Mouse (Mus musculus): ENCODE results near the gene Vps51. TPM values are rescaled to one million over a fixed set of nuclear protein-coding genes. Genes with fewer than 3 reads are reported as not detected.
A peak's percentile ranks its signal among the peaks of the same experiment; 100 is the strongest.

Gene Vps51
- total RNA-seq, 2 experiments from 2014 or later = 96.5 to 103 TPM

DNA sequence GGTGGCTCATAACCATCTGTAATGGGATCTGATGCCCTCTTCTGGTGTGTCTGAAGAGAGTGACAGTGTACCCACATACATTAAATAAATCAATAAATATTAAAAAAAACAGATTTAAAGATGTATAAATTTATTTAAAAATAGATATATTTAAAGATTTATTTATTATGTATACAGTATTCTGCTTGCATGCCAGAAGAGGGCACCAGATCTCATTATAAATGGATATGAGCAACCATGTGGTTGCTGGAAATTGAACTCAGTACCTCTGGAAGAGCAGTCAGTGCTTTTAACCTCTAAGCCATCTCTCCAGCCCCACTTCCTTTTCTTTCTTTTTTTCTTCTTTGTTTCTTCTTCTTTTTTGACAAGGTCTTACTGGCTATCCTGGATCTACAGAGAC lies 37.0 kb downstream of the Vps51 start:
- peak; percentile 56 for TF ChIP-seq CTCF (conservative IDR thresholded peaks at IDR 0.05)
- no peak for DNase-seq (ENCODE audit: low spot score in 2 of 2)
- Histone ChIP-seq H3K4me3 (no peak overlapping the region), H3K27ac (no peak overlapping the region)

DNA sequence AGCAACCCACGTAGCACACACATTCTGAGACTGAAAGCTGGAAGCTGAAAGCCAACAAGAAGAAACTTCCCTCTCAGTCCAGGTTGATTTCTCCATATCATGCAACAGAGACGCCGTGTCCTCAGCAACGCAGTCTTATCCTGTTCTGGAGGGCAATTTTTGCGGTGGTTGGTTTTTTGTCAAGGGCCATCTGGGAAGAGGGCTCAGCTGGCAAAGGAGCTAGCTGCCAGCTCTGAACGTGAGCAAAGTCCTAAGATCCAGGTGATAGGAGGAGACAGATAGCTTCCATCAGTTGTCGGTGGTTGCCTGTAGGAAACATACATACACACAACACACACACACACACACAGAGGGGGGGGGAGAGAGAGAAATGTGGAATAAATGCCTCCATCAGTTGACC lies 38.7 kb downstream of the Vps51 start:
- no peak for TF ChIP-seq CTCF (conservative IDR thresholded peaks at IDR 0.05)
- Histone ChIP-seq H3K4me3 (no peak overlapping the region), H3K27ac (no peak overlapping the region)
- DNase-seq (ENCODE audit: low spot score in 2 of 2) = no peak

DNA sequence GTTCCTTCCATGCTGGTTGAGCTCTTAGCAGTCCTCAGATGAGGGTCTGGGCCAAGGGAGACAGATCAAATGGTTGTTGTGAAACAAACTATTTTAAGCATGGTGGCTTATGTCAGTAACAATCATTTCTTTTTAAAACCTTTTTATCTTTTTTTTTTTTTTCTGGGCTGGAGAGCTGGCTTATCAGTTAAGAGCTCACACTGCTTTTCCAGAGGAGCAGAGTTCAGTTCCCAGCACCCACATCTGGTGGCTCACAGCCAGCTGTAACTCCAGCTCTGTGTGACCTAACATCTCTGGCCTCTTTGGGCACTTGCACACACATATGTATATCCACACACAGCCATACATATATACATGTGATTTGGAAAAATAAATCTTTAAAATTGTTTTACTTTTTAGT lies 39.3 kb downstream of the Vps51 start:
- no peak for DNase-seq (ENCODE audit: low spot score in 2 of 2)
- no peak for TF ChIP-seq CTCF (conservative IDR thresholded peaks at IDR 0.05)
- Histone ChIP-seq H3K4me3 (no peak overlapping the region), H3K27ac (no peak overlapping the region)

DNA sequence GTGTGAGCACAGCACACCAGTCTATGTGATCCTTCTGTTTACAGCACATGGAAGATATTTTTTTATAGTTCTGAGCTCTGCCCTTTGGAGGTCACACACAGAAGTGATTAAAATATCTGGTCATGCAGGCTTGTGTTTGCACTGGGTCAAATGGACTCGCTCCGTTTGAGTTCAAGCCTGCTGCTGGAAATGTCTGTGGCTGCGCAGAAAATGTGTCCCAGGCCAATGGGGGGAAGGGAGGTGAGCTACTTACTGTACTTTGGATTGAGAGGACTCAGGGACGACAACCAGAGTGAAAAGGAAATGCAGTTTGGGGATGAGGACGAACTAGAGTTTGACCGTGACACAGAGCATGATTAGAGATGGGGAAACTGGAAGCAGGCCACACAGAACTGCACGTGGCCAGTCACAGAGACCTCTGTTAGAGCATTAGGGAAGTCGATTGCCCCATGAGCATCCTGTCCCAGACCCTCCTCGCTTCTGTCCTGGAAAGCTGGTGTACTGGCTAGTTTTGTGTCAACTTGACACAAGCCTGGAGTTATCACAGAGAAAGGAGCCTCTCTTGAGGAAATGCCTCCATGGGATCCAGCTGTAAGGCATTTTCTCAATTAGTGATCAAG lies 41.0 kb downstream of the Vps51 start:
- no peak overlapping the region for H3K27ac ChIP-seq
- no peak overlapping the region for H3K4me3 ChIP-seq
- TF ChIP-seq CTCF (conservative IDR thresholded peaks at IDR 0.05) = no peak
- no peak for DNase-seq (ENCODE audit: low spot score in 2 of 2)

DNA sequence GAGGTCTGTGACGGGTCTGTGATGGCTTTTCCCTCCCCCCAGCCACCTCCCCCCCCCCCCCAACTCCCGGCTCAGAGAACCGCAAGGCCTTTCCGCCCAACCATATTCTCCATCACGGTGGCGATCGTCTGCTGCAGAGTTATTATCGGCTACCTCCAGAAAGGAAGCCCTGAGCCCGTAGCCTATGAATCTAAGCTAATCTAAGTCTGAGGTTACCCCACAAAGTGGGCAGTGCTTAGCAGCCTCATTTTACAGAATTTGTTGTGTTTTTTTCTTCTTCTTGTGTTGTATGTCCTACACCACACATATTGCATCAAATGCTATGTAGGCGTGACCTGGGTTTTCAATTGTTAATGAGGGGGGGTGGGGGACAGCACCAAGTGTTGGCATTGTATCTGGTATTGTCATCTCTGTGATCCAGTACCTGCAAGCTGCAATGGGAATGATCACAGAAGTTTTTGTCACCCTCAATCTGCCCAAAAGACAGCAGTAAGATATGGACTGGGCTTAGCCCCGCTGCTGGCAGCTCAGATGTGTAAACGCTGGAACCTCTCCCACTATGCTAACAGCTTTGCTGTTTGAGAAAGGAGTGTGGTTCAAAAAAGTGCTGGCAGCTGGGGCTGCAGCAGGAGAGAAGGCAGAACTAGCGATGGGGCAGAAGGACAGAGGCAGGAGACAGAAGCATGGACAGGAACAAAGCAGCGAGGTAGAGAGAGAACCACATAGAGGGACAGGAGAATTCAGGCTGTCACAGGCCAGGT lies 46.3 kb downstream of the Vps51 start:
- TF ChIP-seq CTCF (conservative IDR thresholded peaks at IDR 0.05) = no peak
- DNase-seq (ENCODE audit: low spot score in 2 of 2) = no peak
- H3K4me3 ChIP-seq = no peak overlapping the region

DNA sequence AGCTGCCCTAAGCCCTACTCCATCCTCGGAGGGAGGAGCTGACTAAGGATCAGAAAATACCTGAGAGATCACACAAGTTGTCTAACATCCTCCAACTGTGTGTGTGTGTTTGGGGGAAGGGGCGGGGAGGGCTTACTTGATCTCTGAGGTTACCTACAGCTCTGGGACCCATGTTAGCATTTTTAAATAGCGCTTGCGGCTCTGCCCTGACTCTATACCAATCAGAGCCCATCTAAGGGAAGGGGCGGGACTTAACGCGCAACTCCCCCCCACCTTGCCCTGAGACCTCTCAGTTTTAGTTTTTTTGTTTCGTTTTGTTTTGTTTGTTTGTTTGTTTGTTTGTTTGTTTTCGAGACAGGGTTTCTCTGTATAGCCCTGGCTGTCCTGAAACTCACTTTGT lies 47.6 kb downstream of the Vps51 start:
- Histone ChIP-seq H3K27ac (no peak overlapping the region), H3K4me3 (no peak overlapping the region)
- no peak for TF ChIP-seq CTCF (conservative IDR thresholded peaks at IDR 0.05)
- no peak for DNase-seq (ENCODE audit: low spot score in 2 of 2)

More for the DNA sequence above, 46.3 kb downstream of the Vps51 start:
- no peak overlapping the region for H3K27ac ChIP-seq

DNA sequence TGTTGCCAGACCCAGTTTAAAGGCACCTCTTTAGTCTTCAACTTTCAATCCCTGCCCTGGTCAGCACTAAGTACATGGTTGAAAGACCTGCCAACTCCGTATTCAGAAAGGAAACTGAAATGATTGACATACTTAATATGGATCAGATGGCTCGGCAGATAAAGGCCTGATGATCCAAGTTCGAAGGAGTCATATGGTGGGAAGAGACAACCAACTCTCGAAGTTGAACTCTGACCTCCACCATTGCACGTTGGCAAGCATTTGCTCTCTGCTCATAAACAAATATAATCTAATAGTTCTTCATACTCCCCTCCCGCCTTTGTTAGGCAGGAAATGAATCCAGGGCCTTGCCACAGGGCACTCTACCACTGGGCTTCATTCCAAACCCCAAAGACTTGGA lies 48.0 kb downstream of the Vps51 start:
- no peak for TF ChIP-seq CTCF (conservative IDR thresholded peaks at IDR 0.05)
- DNase-seq (ENCODE audit: low spot score in 2 of 2) = no peak
- no peak overlapping the region for H3K27ac ChIP-seq
- H3K4me3 ChIP-seq = no peak overlapping the region

DNA sequence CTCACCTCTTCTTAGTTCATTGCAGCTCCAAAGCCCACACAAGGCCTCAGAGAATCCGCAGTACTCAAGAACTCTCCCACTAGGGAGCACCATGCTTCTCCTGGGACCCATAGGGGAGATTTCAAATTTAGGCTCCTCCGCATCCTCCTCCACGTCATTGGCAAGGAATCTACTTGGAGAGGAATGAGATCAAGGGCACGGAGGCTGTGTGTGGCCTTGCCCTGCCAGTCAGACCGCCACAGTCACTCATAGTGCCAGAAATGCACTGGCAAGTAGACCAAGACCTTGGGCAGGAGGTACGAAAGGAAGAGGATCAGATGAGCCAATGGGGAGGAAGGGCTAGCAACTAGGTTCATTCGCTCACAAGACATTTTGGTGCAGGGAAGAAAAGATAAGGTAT lies 53.1 kb downstream of the Vps51 start:
- DNase-seq (ENCODE audit: low spot score in 2 of 2) = no peak
- Histone ChIP-seq H3K4me3 (no peak overlapping the region), H3K27ac (no peak overlapping the region)
- TF ChIP-seq CTCF (conservative IDR thresholded peaks at IDR 0.05) = no peak

DNA sequence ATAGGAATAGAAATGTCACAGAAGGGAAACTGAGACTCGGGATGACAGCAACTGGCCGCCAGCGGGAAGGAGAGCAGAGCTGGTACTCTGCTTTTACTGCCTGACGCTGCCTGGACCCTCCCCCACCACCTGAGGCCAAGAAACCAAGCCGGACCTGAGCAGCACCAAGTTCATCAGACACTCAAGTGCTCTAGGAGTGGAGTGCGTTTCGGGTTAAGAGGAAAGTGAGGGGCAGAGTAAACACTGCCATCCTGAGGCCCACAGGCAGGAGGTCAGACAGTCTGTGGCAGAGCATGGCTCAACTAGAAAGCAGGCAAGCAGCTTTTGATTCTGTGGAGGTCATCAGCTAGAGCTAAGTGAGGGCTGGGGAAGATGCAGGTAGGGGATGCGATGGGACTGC lies 54.0 kb downstream of the Vps51 start:
- TF ChIP-seq CTCF (conservative IDR thresholded peaks at IDR 0.05) = no peak
- Histone ChIP-seq H3K4me3 (no peak overlapping the region), H3K27ac (no peak overlapping the region)
- DNase-seq (ENCODE audit: low spot score in 2 of 2) = no peak

DNA sequence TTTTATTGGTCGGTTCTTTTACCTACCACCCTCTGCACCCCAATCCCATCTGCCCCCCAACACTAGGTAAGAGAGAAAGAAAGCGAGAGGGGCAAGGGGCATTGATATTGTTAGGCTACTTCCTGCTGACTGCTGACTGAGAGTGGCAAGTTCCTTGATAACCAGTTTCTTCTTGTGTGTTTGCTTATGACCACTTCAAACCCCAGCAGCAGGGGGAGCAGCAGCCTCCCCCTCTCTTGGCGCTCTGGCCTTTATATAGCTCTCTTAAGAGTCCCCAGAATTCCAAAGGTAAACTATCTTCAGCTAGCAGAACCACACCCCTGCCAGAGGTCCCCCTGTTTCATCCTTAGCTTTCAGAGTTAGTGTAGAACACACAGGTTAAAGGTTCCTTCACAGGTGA lies 56.8 kb downstream of the Vps51 start:
- no peak overlapping the region for H3K4me3 ChIP-seq
- no peak overlapping the region for H3K27ac ChIP-seq
- 0 out of 2 replicates have a peak, but pooled peaks have one; percentile 18 for TF ChIP-seq CTCF (conservative IDR thresholded peaks at IDR 0.05)
- DNase-seq (ENCODE audit: low spot score in 2 of 2) = no peak

DNA sequence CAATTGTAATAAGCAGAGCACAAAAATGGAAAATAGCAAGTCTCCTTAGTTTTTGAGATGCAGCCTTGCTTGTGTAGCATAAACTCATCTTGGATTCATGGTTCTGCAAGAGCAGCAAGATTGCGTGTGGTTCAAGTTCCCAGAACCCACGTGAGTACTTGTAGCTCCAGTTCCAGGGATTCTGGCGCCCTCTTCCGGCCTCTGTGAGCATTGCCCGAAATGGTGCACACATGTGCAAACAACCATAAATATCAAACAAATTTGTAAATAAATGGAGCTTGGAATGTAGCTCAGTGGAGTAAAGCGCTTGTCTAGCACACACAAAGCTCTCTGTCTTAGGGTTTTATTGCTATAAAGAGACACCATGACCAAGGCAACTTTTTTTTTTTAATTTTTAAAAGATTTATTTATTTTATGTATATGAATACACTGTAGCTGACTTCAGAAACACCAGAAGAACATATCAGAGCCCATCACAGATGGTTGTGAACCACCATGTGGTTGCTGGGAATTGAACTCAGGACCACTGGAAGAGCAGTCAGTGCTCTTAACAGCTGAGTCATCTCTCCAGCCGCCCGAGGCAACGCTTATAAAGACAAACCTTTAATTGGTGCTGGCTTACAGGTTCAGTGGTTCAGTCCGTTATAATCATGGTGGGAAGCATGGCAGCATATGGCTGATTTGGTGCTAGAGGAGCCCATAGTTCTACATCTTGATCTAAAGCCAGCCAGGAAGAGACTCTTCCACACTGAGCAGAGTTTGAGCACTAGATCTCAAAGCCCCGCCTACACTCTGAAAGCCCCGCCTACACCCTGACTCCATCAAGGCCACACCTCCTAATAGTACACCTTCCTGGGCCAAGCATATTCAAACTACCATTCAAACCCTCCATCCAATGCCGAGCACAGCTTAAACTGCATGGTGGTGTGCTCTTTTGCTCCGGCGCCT lies 58.6 kb downstream of the Vps51 start:
- no peak overlapping the region for H3K4me3 ChIP-seq
- H3K27ac ChIP-seq = no peak overlapping the region
- peak; percentile 77 to 87 for DNase-seq (ENCODE audit: low spot score in 2 of 2)
- peak; percentile 98 for TF ChIP-seq CTCF (conservative IDR thresholded peaks at IDR 0.05)

Small RNA genes within 50 kb of the gene (microRNA-seq; reads per million reads assigned to microRNA genes)
- gene Mir6988 = 1.6 to 4.4 reads per million in 2 experiments

Other genes starting within 250 kb of the Vps51 start
- gene Frmd8, start 202.0 kb downstream of the Vps51 start, total RNA-seq (2021) = 10 to 100 TPM in 1 of 2 experiments, 1 to 10 TPM in 1; 9.5 to 10.6 TPM
- 1 to 10 TPM; 3.5 to 3.6 TPM for gene Slc25a45, start 199.4 kb downstream of the Vps51 start, total RNA-seq (2021)
- gene Tigd3, start 183.1 kb downstream of the Vps51 start, total RNA-seq (2021) = 1 to 10 TPM; 2.5 to 3.2 TPM
- 10 to 100 TPM; 94.1 to 95.3 TPM for gene Dpf2, start 164.2 kb downstream of the Vps51 start, total RNA-seq (2021)
- gene Cdc42ep2, start 152.4 kb downstream of the Vps51 start, total RNA-seq (2021) = 1 to 10 TPM; 3.4 to 3.8 TPM
- 1 to 10 TPM; 6.2 to 6.6 TPM for gene Pola2, start 113.0 kb downstream of the Vps51 start, total RNA-seq (2021)
- not detected for gene Slc22a20, start 91.1 kb downstream of the Vps51 start, total RNA-seq (2021)
- gene Capn1, start 61.3 kb downstream of the Vps51 start, total RNA-seq (2021) = 10 to 100 TPM; 28.2 to 29.9 TPM
- gene Syvn1, start 30.7 kb downstream of the Vps51 start, total RNA-seq (2021) = 10 to 100 TPM; 42.0 to 45.1 TPM
- 10 to 100 TPM; 42.8 to 49.6 TPM for gene Mrpl49, start 19.4 kb downstream of the Vps51 start, total RNA-seq (2021)
- 100 to 1,000 TPM; 676 to 714 TPM for gene Fau, start 19.4 kb downstream of the Vps51 start, total RNA-seq (2021)
- gene Znhit2, start 16.0 kb downstream of the Vps51 start, total RNA-seq (2021) = 10 to 100 TPM; 39.0 to 42.5 TPM
- gene Tm7sf2, start 8.9 kb downstream of the Vps51 start, total RNA-seq (2021) = 10 to 100 TPM; 25.3 to 26.0 TPM
- not detected for gene Tmem262, start 2.8 kb upstream of the Vps51 start, total RNA-seq (2021)
- not detected for gene Gm28374, start 5.0 kb upstream of the Vps51 start, total RNA-seq (2021)
- 10 to 100 TPM; 40.1 to 44.0 TPM for gene Zfpl1, start 7.7 kb upstream of the Vps51 start, total RNA-seq (2021)
- gene Cdca5, start 7.8 kb upstream of the Vps51 start, total RNA-seq (2021) = under 1 TPM; 0.23 to 0.27 TPM
- gene AC131692.1, start 17.2 kb upstream of the Vps51 start, total RNA-seq (2021) = not detected
- gene Naaladl1, start 28.6 kb upstream of the Vps51 start, total RNA-seq (2021) = under 1 TPM in 1 of 2 experiments, not detected in 1; 0.17 TPM
- 10 to 100 TPM; 14.0 to 15.0 TPM for gene Sac3d1, start 41.4 kb upstream of the Vps51 start, total RNA-seq (2021)
- gene Snx15, start 51.1 kb upstream of the Vps51 start, total RNA-seq (2021) = 10 to 100 TPM; 43.5 to 46.0 TPM
- gene Batf2, start 63.8 kb upstream of the Vps51 start, total RNA-seq (2021) = under 1 TPM in 1 of 2 experiments, not detected in 1; 0.29 TPM
- gene Arl2, start 64.3 kb upstream of the Vps51 start, total RNA-seq (2021) = 10 to 100 TPM; 72.1 to 76.9 TPM
- gene Majin, start 107.2 kb upstream of the Vps51 start, total RNA-seq (2021) = not detected
- not detected for gene Gpha2, start 149.1 kb upstream of the Vps51 start, total RNA-seq (2021)
- gene Ppp2r5b, start 158.6 kb upstream of the Vps51 start, total RNA-seq (2021) = 100 to 1,000 TPM; 127 to 137 TPM
- 10 to 100 TPM; 32.5 to 39.0 TPM for gene Atg2a, start 164.4 kb upstream of the Vps51 start, total RNA-seq (2021)
- gene Ehd1, start 199.5 kb upstream of the Vps51 start, total RNA-seq (2021) = 10 to 100 TPM; 80.2 to 82.3 TPM
- 1 to 10 TPM; 5.0 to 5.6 TPM for gene Cdc42bpg, start 229.2 kb upstream of the Vps51 start, total RNA-seq (2021)

Data from layer of hippocampus, adult 2 months (tissue).